Mouse (Mus musculus): ENCODE measurements at regions not wholly inside any gene's neighbourhood (a gene's known extent, or its start where the extent isn't known, plus 50 kb on each side); places are given as distances from the start of the nearest gene placed in this dataset.

DNA sequence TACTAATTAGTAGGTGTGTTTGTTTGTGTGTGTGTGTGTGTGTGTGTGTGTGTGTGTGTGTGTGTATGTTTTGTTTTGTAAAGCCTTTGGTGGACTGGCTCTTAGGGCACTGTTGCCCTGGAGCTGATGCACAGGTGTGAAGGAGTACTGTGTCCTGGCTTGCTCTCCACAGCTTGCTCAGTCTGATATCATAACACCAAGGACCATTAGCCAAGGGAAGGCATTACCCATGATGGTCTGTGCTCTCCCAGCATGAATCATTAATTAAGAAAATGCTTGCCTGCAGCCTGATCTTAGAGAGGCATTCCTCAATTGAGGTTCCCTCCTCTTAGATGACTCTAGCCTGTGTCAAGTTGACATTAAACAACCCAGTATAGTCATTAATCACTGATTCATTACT lies 54.7 kb downstream of the Spry2 start:
- intact Hi-C loops (cut with DNase I), result no loop called here
- DNase-seq (ENCODE audit: extremely low spot score in 1 of 2, low spot score in 2 of 2), result no peak

GRCm38 (mm10) chr14:105837533-105837932 lies 59.1 kb downstream of the Spry2 start:
- intact Hi-C loops (cut with DNase I), result no loop called here
- DNase-seq (ENCODE audit: extremely low spot score in 1 of 2, low spot score in 2 of 2), result no peak

- intact Hi-C loops (cut with DNase I), result no loop called here
- DNase-seq (ENCODE audit: extremely low spot score in 1 of 2, low spot score in 2 of 2), result peak in 1 of 2 experiments; percentile 19
Observed at GRCm38 (mm10) chr14:105830701-105831100, 65.9 kb downstream of the Spry2 start.

GRCm38 (mm10) chr14:105830301-105830700 lies 66.3 kb downstream of the Spry2 start:
- DNase-seq (ENCODE audit: extremely low spot score in 1 of 2, low spot score in 2 of 2), result no peak
- intact Hi-C loops (cut with DNase I), result no loop called here

DNA sequence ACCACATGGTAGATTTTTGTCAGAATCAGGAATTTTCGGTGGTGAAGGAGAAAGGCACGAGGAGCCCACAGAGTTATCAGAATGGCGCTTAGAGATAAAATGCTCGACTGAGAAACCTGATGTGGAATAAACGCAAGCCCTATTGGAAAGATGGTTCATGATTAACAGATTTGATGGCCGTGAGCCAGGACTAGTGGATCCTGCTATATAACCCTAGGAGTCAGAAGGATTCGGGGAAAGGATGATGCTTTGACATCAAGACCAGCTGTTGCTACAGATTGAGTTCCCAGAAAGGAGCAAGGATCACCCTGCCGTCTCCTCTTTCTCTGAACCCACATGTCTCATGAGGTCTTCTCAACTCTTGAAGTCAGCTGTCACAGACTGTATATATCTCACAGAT lies 73.5 kb downstream of the Spry2 start:
- DNase-seq (ENCODE audit: extremely low spot score in 1 of 2, low spot score in 2 of 2), result no peak
- intact Hi-C loops (cut with DNase I), result no loop called here

GRCm38 (mm10) chr14:105822653-105823052 lies 74.0 kb downstream of the Spry2 start:
- intact Hi-C loops (cut with DNase I), result no loop called here
- no peak for DNase-seq (ENCODE audit: extremely low spot score in 1 of 2, low spot score in 2 of 2)

DNA sequence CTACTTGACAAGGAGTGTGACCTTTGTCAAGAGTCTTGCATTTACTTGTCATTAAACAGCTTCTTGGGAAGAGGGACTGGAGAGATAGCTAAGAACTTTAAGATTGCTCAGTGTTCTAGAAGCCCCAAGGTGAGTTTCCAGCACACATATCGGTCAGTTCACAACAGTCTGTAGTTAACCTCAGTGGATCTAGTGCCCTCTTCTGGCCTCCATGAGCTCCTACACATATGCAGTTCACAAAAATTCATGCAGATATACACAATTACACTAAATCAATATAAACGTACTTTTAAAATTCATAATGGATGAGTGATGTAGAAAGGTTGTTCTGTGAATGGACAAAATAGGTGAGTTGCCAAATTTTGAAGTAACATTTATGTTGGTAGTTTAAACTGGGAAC lies 77.1 kb downstream of the Spry2 start:
- intact Hi-C loops (cut with DNase I), result no loop called here
- no peak for DNase-seq (ENCODE audit: extremely low spot score in 1 of 2, low spot score in 2 of 2)

- intact Hi-C loops (cut with DNase I), result no loop called here
- DNase-seq (ENCODE audit: extremely low spot score in 1 of 2, low spot score in 2 of 2), result no peak
Observed at GRCm38 (mm10) chr14:105818841-105819240, 77.8 kb downstream of the Spry2 start.

DNA sequence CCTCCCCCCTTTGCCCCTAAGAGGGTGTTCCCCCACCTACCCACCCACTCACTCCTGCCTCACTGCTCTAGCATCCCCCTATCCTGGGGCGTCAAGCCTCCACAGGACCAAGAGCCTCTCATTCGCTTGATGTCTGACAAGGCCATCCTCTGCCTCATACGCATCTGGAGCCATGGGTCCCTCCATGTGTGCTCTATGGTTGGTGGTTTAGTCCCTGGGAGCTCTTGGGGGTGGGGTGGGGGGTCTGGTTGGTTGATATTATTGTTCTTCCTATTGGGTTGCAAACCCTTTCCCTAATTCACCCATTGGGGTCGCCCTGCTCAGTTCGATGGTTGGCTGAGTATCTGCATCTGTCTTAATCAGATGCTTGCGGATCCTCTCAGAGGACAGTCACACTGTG lies 79.1 kb downstream of the Spry2 start:
- intact Hi-C loops (cut with DNase I), result no loop called here

GRCm38 (mm10) chr14:105815827-105816226 lies 80.8 kb downstream of the Spry2 start:
- DNase-seq (ENCODE audit: extremely low spot score in 1 of 2, low spot score in 2 of 2), result no peak
- intact Hi-C loops (cut with DNase I), result no loop called here

More for the DNA sequence above, 79.1 kb downstream of the Spry2 start:
- no peak for DNase-seq (ENCODE audit: extremely low spot score in 1 of 2, low spot score in 2 of 2)

DNA sequence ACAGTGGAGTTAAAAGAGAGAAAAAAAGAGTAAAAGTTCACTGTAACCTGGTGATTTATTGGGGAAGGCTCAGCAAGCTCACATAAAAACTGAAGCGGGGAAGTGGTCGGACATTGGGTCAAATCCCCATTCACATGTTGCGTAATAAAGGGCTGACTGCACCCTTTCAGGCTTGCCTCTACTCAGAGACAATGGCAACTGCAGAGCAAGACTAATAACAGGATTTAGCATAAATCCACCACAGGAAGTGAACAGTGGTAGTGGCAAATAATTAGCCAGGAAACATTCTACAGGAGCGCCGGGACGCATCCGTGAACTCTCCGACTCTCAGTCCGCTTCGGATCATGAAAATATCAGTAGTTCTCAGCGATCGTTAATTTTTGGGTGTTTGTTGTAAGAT lies 81.3 kb downstream of the Spry2 start:
- intact Hi-C loops (cut with DNase I), result no loop called here
- DNase-seq (ENCODE audit: extremely low spot score in 1 of 2, low spot score in 2 of 2), result no peak

DNA sequence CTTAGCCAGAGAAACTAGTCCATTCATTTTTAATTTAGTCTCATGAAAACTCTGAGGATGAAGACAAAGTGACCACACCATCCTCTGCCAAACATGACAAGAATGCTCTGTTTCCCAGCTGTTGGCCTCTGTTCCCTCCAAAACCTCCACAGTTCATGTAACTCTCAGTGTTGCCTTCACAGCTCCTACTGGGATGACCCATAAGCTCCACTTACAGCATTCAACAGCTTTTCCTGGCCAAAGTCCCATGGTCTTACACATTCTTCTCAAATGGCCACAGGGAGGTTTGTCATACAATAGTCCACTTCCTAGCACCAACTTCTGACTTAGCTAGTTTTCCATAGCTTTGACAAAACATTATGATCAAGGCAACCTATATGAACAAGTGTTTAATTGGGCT lies 83.0 kb downstream of the Spry2 start:
- no peak for DNase-seq (ENCODE audit: extremely low spot score in 1 of 2, low spot score in 2 of 2)
- intact Hi-C loops (cut with DNase I), result no loop called here

- intact Hi-C loops (cut with DNase I), result no loop called here
- no peak for DNase-seq (ENCODE audit: extremely low spot score in 1 of 2, low spot score in 2 of 2)
Observed at GRCm38 (mm10) chr14:105813097-105813496, 83.5 kb downstream of the Spry2 start.

GRCm38 (mm10) chr14:105805762-105806161 lies 90.9 kb downstream of the Spry2 start:
- DNase-seq (ENCODE audit: extremely low spot score in 1 of 2, low spot score in 2 of 2), result no peak
- intact Hi-C loops (cut with DNase I), result no loop called here

GRCm38 (mm10) chr14:105805362-105805761 lies 91.3 kb downstream of the Spry2 start:
- no peak for DNase-seq (ENCODE audit: extremely low spot score in 1 of 2, low spot score in 2 of 2)
- intact Hi-C loops (cut with DNase I), result no loop called here

DNA sequence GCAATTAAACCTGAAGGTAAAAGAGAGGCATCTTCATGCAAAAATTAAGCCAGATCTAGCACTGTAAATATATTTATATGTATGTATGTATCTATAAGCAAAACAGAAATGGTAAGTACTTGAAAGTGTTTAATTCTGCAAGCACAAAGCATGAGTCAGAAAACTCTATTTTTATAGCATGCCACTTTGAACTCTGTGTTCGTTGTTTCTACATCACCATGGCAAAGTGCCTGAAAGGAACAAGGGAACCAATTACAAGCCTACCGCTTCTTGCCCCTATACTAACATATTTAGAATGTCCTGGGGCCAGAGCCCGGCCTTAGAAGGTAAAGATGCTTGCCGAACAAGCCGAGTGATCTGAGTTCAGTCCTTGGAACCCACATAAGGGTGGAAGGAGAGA lies 91.9 kb downstream of the Spry2 start:
- intact Hi-C loops (cut with DNase I), result no loop called here
- no peak for DNase-seq (ENCODE audit: extremely low spot score in 1 of 2, low spot score in 2 of 2)

DNA sequence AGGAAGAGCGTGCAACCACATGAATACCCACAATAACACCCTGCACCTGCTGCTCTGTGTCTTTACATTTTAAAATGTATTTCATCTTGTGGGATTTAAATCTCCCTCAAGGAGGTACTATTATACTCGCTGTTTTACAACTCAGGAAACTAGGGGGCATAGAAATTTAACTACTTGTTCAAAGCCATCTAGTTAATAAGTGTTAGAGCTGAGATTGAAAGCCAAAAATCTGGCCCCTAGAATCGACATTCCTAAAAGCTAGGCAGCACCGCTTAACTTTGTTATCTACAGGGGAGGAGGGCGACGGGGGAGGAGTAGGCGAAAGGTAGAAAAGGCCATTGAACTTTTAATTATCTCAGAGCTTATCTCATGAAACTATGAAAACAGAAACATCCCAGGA lies 93.3 kb downstream of the Spry2 start:
- no peak for DNase-seq (ENCODE audit: extremely low spot score in 1 of 2, low spot score in 2 of 2)
- intact Hi-C loops (cut with DNase I), result no loop called here

GRCm38 (mm10) chr14:105802529-105803280 lies 93.9 kb downstream of the Spry2 start:
- intact Hi-C loops (cut with DNase I), result no loop called here
- DNase-seq (ENCODE audit: extremely low spot score in 1 of 2, low spot score in 2 of 2), result no peak

DNA sequence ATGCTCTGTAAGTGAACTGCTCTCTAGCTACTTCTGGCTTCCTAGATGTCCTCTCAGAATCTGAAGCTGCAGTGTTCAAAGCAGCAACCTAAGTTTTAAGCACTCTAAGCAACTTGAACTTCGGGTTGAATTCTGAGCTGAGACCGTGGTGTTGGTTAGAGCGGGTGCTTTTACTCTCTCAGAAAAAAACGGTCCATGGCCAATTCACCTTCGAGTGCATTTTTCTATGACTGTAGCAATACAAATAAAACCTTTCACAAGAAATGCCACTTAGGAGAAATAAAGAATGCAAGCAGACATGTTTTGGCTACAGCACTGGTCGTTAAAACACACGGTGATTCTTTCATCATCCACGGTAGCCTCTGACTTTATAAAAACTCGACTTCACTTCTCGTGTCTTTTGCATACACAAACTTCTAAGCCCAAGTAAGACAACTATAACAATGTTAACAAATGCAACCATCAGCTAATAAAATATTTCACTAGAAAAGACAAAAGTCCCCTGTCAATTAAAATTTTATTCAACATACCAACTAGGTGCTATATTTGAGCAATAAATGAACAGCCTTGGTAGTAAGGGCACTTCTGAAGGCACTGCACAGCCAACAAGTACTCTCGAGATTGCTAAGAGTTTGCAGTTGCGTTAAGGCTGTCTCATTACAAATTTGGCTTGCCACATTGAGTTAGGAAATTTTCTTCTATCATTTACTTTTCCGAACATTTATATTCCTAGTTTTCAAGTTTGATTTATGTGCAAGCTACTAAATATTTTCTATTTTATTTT lies 96.3 kb downstream of the Spry2 start:
- intact Hi-C loops (cut with DNase I), result no loop called here
- no peak for DNase-seq (ENCODE audit: extremely low spot score in 1 of 2, low spot score in 2 of 2)

DNA sequence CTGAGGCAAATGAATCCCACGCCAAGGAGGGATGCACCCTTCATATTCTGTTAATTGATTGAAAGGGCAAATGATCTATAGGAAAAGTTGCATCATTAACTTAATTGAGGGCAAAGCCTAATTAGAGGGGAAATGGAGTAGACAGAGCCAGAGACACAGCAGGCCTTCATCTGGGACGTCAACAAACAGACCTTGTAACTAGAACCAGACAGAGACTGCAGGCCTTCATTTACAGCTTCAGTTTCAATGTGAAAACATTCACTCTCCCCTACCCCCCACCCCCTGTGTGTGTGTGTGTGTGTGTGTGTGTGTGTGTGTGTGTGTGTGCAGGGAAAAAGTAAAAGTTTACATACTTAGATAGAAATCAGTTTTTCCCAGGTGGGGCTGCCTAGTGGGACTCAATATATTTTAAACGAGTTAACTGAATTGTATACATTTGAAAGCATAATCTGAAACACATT lies 97.2 kb downstream of the Spry2 start:
- intact Hi-C loops (cut with DNase I), result no loop called here
- DNase-seq (ENCODE audit: extremely low spot score in 1 of 2, low spot score in 2 of 2), result no peak
